In genomic region chr5:44495092-44495491, GRCm38 (mm10) we compare ENCODE assay signal across 11 mouse cellular contexts.
DNase-seq lines count a peak whose midpoint lies in the region; ATAC-seq and TF ChIP-seq lines count a peak whose summit lies in the region.
"Had no signal": no experiment of that assay in that cellular context is flagged by ENCODE, and none has a peak within 500 bp of the region (broad histone marks: within the 10 kb centered on the region; RNA-seq: fewer than 3 reads in every experiment).

No protein-coding gene starts in this region.

- TF ChIP-seq CTCF in lung, adult 2 months (IDR thresholded peaks at IDR 0.05; ENCODE audit: insufficient read depth, low read length): no peak

- H3K4me1 ChIP-seq in lung, adult 2 months (ENCODE audit: control insufficient read depth, insufficient read depth, low read length): peaks cover 5% of the 10 kb centered on the region
- H3K4me1 ChIP-seq in midbrain, embryonic 14.5 days (ENCODE audit: control insufficient read depth, insufficient read depth, low read length): no peaks in the 10 kb centered on the region
- H3K4me1 ChIP-seq: embryonic facial prominence, embryonic 12.5 days; liver, embryonic 15.5 days had no signal

- no peak overlapping the region for H3K9ac ChIP-seq in midbrain, embryonic 14.5 days (replicated peaks; ENCODE audit: low read length)
- H3K9ac ChIP-seq: embryonic facial prominence, embryonic 12.5 days; liver, embryonic 15.5 days had no signal

- no peak for ATAC-seq in midbrain, embryonic 14.5 days (ENCODE audit: low FRiP score, low TSS enrichment)

- no peak overlapping the region for H3K4me2 ChIP-seq in midbrain, embryonic 14.5 days (ENCODE audit: low read length)
- H3K4me2 ChIP-seq: embryonic facial prominence, embryonic 12.5 days; liver, embryonic 15.5 days had no signal

- WGBS in lung, adult 2 months: 37% methylated on average over 4 of the region's 4 CpGs
- WGBS in midbrain, embryonic 14.5 days: 87% methylated on average over 4 of the region's 4 CpGs

- H3K27me3 ChIP-seq in midbrain, embryonic 14.5 days (ENCODE audit: control insufficient read depth, insufficient read depth, low read length): no peaks in the 10 kb centered on the region
- H3K27me3 ChIP-seq: embryonic facial prominence, embryonic 12.5 days; liver, embryonic 15.5 days had no signal

- H3K9me3 ChIP-seq in midbrain, embryonic 14.5 days (ENCODE audit: control insufficient read depth, low read length): no peaks in the 10 kb centered on the region
- H3K9me3 ChIP-seq: embryonic facial prominence, embryonic 12.5 days; liver, embryonic 15.5 days had no signal

- H3K27ac ChIP-seq in midbrain, embryonic 14.5 days (replicated peaks; ENCODE audit: low read depth, low read length): no peak overlapping the region
- H3K27ac ChIP-seq: embryonic facial prominence, embryonic 12.5 days; liver, embryonic 15.5 days had no signal

- DNase-seq in adrenal gland, adult (ENCODE audit: inconsistent age in 2 of 2, low spot score in 1 of 2): peak; percentile 82 to 96
- DNase-seq in adrenal gland, postnatal 4 days (ENCODE audit: low spot score in 2 of 2): peak; percentile 26 to 42
- DNase-seq in heart, postnatal 14 days: peak; percentile 62 to 63
- DNase-seq in lung, adult 2 months: peak; percentile 30
- no peak for DNase-seq in cerebellum, postnatal 36 days
- DNase-seq in midbrain, embryonic 14.5 days: no peak
- no peak for DNase-seq in layer of hippocampus, adult 18-20 months (ENCODE audit: low spot score in 2 of 2)
- DNase-seq: spleen, adult 18-20 months had no signal

- no peaks in the 10 kb centered on the region for H3K36me3 ChIP-seq in midbrain, embryonic 14.5 days (ENCODE audit: control insufficient read depth, insufficient read depth, low read length)
- H3K36me3 ChIP-seq: embryonic facial prominence, embryonic 12.5 days; liver, embryonic 15.5 days had no signal

- no peak overlapping the region for H3K4me3 ChIP-seq in lung, adult 2 months (replicated peaks; ENCODE audit: extremely low read depth, low read depth, low read length)
- no peak overlapping the region for H3K4me3 ChIP-seq in midbrain, embryonic 14.5 days (replicated peaks; ENCODE audit: low read depth, low read length)
- H3K4me3 ChIP-seq: embryonic facial prominence, embryonic 12.5 days; liver, embryonic 15.5 days; myocyte had no signal

- no peak for TF ChIP-seq POLR2A in lung, adult 2 months (IDR thresholded peaks at IDR 0.05; ENCODE audit: borderline replicate concordance, extremely low read depth, low read depth, low read length)

- intact Hi-C loops in heart, postnatal 14 days (cut with DNase I): loop anchor here (10.0 kb wide), 1 partner anchor 340 kb away; no protein-coding TSS in a partner anchor

Comparison
In these comparisons a context has a peak if more than half of its experiments do, and no peak if none do; other contexts are left out.
1. DNase-seq: peak in adrenal gland, adult (2 of 2), adrenal gland, postnatal 4 days (2 of 2), heart, postnatal 14 days (2 of 2) and lung, adult 2 months (single experiment); none in cerebellum, postnatal 36 days (0 of 2), midbrain, embryonic 14.5 days (single experiment) and layer of hippocampus, adult 18-20 months (0 of 2).